Mouse (Mus musculus) megakaryocyte, adult 5-6 weeks (primary cell): ENCODE data around the gene Bcl7a. TPM values are rescaled to one million over a fixed set of nuclear protein-coding genes. Genes with fewer than 3 reads are reported as not detected.

Experiments used
- ATAC-seq: 2 replicates; pipeline ENCODE4 v1.8.0; 2016; ENCODE audit warnings: mild to moderate bottlenecking, inconsistent platforms; ENCODE audit not compliant: poor library complexity, severe bottlenecking
- total RNA-seq, 2 experiments: library from RNA; stranded (forward) in 1 of 2; stranded (reverse) in 1 of 2; fragments of 153-499, 151-499 nt in 1 of 2; fragments of 221-1000, 200-1000 nt in 1 of 2; gene quantifications; 2 replicates each; pipeline versions ENCODE4 v1.2.3 to v1.2.4; 2015 to 2017

The Bcl7a gene
- total RNA-seq, 2 experiments from 2014 or later, result 3.8 TPM

DNA sequence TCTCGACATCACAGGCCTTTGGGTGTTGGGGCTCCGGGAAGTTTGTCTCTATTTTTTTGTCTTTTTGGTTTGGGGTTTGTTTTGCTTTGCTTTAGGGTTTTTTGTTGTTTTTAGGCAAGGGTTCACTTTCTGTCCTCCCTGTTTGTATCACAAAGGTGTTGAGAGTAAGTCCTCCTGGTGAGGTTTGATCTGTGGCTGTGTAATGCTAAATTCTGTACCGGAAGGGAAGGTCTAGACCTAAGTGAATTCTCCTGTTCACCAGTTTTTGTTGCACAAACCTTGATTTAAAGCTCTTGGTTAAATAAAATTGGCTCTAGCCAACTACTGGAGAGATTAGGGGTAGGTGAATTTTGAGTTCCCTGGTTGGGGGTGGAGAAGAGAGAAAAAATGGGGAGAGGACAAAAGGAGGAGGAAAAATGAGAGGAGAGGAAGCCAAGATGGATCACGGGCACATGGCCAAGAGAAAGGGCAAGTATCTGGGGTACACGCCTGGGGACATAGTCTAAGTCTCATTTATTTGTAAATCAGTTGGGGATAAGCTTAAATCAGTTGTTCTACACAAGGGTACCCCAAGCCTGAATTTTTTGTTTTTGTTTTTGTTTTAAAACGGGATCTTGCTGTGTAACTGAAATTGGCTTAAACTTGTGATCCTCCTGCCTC is 32.3 kb downstream of the Bcl7a start:
- no peak for ATAC-seq

DNA sequence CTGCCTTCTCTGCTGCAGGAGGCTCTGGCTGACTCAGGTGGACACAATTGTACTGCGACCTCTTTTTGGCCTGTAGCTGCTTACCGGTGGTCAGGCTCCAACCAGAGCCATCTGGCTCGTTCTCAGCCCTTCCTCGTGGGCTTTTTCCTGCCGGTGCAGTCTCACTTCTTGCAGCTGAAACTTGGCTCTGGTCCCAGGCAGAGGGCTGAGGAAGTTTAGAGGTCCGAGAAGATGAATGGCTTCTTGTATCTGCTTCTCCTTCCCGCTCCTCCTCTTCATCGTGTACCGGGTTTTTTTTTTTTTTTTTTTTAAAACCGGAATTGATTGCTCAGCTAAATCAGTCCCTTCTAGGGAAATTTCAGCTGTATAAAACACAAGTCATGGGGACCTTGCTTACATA is 32.9 kb downstream of the Bcl7a start:
- peak; percentile 71 for ATAC-seq

DNA sequence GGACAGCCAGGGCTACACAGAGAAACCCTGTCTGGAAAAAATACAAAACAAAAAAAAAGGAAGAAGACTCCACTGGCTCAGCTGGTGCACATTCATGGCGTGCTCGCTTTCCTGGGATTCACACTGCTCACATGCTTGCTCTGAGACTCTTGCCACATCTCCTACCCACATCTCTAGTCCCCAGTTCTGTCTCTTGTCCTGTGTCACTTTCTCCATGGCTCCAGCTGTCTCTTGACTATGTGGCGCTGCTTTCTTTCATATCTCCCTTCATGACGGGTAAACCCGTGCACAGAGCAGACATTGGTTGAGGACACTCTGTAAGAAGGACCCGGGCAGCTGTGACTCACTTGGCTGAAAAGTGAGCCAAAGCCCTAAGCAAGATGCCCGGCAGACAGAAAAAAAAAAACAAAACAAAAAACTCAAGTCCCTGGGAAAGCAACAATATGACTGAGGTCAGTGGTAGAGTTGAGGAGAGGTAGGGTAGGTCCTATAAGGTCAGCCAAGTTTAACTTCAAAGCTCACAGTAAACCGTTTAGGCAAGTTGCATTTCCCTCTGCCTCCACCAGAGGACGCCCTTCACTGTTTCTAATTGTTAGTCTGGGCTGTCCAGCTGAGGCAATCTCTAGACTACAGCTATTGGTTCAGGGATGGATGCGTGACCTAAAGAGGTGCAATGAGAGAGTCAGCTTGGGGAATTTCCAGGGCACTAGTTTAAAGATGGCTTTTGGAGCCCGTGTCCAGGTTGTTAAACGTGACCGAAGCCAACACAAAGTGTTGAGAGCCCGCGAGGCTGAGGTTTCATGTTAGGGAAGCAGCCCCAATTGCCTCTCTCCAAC is 33.7 kb downstream of the Bcl7a start:
- peak; percentile 77 for ATAC-seq

DNA sequence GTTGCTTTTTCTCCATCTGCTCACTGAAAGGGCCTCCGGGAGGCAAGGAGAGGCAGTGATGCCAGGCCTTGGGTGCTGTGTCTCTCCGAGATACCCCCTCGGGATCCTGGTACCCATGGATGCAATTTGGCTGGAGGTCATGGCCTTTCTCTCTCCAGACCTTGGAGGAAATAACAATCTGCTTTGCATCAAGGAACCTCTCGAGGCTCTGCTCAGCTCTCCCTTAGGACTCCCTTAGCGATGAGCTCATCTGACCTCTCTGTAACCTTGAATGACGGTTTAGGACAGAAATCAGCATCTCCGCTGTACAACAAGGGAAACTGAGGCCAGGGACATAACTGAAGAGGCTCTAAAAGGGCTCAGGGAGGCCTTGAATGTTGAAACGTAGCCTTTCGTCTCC is 35.1 kb downstream of the Bcl7a start:
- no peak for ATAC-seq

DNA sequence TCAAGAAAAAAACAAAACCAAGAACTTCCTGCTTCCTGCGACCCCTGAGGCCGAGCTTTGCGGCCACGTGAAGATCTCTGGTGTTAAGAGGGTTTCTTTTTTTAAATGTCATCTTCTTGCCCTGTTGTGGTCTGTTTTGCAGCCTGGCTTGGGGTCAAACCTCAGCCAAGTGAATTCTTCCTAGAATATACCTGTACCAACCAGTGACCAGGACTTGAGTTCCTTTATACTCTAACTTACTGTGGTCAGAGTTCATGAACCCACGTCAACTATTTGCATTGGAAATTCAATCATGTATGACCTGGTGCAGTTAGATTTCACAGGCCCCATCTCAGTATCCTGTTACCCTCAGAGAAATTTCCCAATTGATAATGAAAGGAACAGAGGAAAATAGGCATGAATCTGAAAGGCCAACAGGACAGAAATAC is 35.9 kb downstream of the Bcl7a start:
- ATAC-seq, result no peak

DNA sequence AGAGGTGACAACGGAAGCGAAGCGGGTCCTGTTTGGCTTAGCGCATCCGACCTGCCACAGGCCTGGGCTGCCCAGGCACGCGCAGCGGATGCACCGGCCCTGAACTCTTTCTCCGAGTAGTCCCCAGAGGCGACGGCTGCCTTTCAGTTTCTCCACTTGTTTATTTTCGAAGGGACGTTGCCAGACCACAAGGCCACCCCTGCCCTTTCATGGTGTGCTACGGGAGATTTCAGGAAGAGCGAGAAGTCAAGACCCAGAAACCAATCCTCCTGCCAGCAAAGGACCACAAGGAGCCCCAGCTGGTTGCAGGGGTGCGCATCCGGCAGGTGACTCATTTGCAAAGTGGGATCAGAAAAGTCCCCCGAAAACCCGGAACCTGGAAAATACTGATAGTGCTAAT is 38.3 kb downstream of the Bcl7a start:
- peak; percentile 41 for ATAC-seq

DNA sequence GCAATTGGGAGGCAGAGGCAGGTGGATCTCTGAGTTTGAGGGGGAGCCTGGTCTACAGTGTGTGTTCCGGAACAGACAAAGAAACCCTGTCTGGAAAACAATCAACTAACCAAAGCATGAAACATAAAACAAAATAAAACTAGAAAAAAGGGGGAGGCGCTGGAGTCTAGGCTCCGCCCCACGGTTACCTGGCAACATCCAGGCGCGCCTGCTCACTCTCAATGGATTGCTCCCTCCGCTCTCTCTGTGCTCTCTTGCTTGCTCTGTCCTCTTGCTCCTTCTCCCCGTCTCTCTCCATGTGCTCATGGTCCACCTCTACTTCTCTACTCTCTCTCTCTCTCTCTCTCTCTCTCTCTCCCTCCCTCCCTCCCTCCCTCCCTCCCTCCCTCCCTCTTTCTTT is 39.1 kb downstream of the Bcl7a start:
- ATAC-seq, result no peak

DNA sequence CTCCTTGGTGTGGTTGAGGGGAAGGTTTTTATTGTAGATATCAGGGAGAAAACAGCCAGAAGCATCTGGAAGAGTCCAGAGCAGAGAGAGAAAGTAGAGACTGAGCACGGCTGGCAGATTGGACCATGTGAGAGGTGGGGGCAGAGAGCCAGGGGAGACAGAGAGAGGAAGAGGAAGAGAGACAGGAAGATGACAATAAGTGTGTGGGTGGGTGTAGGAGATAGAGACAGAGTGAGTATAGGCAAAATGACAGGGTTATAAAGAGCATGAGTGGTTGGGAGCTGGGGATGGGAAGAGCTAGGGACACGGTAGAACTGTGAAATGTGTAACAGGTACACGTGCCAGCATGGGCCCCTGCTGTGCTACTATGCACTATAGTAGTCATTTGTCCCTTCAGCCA is 44.8 kb downstream of the Bcl7a start:
- no peak for ATAC-seq

DNA sequence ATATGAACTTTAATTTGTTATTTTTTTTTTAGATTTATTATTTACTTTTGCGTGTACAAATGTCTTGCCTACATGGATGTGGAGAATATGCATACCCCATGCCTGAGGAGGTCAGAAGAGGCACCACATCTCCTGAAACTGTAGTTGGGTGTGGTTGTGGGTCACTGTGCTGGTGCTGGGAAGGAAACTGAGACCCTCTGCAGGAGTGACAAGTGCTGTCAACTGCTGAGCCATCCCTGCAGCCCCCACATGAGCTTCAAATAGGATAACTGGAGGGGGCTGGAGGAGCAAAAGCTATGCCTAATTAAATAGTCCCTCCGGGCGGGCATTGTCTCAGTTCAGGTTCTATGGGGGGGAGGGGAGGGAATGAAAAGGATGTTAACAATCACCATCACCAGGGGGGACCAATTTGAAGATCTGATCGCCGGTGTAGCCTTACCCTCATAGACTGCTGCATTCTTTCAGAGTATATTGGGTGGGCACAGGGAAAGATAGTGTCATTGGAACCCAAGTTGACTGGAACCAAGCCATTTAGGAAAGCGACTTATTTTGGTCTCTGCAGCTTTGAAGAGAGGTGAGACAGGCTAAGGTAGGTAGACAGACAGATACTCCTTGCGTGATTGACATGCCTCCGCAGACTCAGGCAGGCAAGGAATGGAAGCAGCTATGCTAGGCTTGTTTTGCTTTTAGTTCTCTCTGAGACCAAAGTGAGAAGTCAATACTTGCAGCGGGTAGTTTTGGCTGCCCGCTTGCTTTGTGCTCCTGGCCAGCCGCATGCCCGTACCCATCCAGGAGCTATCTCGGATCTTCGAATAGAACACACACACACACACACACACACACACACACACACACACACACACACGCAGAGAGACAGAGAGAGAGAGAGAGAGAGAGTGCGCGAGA is 47.2 kb downstream of the Bcl7a start:
- no peak for ATAC-seq

DNA sequence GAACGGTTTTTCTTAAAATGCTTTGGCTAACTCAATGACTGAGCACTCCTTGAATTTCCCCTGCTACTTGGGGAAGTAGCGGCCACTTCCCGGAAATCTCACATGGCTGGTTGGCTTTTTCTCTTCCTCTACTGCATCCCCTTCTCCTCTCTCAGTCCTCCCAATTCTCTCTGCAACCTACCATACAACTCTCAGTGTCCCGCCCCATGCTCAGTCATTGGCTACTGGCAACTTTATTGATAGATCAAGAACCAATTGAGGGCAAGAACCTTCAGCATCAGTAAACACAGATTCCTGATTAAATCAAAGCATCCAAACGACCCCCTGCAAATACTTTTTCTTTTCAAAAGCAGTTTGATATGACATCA is 47.8 kb downstream of the Bcl7a start:
- no peak for ATAC-seq

DNA sequence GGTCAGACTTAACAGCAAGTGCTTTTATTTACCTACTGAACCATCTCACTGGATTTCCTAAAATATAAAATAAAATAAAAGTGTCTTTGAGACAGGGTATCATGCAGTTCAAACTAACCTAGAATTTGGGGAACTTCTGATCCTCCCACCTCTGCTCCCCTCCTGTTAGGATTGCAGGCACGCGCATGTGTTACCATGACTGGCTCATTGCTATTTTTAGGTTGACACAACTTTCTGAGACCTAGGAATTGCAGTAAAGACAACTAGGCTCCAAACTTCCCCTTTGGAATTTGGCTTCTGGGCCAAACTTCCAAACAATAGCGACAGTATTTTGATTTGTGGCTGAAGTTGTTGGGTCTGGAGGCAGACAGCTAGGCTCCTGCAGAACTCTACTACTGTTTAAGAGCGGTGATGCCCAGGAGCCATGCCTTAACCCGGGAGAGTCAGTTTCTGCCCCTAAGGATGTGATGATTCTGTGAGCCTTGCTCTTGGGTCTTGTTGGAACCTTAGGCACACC is 50.2 kb downstream of the Bcl7a start:
- no peak for ATAC-seq

DNA sequence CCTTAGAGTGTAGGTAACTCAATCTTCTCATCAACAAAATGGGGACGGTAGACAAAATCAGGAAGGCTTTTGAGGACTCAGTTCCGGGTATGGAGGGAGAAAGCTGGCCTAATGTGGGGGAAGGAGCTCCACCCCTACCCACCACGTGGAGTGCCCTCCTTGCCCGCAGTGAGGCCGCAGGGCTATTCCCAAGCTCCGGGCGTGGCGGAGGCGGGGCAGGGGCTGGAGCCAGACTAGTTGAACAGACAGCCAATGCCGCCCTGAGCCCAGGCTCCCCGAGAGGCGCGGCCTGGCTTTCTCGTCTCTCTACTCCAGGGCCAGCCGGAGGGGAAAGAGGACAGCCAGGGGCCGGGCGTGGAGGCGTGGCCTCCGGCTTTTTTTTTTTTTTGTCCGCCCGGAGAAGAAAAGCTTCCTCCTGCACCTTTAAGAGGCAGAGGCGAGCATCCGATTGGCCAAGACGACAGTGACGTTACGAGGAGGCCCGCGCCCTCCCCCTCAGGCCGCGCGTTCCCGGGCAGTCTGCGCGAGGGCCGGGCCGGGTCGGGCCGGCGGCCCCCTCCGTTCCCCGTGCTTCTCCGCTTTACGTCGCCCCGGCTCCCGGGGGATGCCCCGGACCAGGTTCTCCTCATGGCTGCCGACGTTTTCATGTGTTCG is 50.8 kb downstream of the Bcl7a start, which contains the start of gene Mlxip:
Gene Mlxip, plus strand, starts transcription at position 496 of the 654 bp plus-strand sequence.
- ATAC-seq, result peak; percentile 84

DNA sequence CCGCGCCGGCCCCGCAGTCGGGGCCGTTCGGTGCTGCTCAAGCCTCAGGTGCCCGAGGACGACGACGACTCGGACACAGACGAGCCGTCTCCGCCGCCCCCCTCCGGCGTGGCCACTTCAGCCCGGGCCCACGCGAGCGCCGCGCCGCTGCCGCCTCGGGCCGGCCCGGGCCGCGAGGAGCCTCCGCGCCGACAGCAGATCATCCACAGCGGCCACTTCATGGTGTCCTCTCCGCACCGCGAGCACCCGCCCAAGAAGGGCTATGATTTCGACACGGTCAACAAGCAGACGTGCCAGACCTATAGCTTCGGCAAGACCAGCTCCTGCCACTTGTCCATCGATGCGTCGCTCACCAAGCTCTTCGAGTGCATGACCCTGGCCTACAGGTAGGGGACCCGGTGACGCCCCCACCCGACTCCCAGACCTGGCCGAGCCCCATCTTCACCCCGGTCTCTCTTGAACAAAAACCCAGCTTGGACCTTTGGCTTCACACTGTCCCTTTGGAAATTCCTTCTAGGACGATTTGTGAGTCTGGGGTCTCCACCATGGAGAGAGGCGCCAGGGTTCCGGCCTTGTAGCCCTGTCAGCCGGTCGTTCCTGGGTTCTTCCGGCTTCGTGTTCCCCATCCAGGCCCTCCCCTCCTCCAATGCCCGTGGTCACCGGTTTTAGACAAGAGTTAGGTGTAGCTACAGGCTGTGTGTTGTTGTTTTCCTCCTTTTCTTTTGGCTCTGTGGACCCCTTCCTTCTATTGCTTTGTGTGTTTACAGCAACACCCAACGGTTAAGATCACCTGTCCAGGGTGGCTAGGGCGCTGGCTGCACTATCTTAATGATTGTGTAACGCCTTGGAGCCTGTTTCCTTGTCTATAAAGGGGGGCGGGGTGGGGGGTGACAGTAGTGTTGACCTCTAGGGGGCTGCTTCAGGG is 51.6 kb downstream of the Bcl7a start:
- peak; percentile 28 for ATAC-seq

DNA sequence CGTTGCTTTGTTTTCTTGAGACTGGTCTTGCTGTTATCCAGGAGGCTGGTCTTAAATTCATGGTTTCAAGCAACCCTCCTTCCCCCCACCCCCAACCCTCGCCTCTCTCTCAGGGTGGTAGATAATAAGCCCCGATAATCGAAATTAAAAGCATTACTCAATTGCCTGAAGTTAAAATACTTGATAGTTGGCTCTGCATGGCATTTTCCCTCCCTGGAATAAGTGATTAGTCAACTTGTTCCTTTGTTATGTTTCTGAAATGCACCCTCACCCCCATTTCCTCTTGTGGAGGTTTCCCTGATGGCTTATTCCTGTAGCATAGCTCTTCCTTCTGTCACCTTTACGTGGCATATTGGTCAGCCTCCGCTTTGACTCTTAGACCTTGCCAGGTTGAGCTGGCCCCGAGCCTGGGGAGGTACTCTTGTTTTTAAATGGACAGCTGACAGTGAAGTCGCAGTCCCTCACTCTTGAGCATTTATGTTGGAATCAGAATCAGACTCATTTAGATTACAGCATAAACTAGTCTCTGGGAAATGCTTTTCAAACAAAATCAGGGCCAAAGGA is 53.3 kb downstream of the Bcl7a start:
- no peak for ATAC-seq

DNA sequence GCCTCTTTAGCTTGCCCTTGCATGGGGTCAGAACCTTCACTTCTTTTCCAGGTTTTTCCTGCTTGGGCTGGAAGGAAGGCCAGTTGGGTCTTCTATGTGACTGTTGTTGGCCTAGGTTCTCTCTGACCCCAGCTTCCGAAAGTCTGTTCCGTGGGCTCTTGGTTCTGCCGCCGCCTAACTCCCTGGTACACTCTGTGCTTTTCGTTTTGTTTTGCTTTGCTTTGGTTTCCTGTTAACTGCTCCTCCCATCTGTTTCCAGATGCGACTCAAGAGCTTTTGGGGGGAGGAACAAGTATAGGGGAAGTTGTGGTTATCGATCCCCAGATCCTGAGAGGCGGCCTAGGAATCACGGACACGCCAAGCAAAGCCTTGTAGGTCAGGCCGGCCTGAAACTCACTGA is 54.2 kb downstream of the Bcl7a start:
- ATAC-seq, result peak; percentile 4; the same call in 1 of the 2 replicates

DNA sequence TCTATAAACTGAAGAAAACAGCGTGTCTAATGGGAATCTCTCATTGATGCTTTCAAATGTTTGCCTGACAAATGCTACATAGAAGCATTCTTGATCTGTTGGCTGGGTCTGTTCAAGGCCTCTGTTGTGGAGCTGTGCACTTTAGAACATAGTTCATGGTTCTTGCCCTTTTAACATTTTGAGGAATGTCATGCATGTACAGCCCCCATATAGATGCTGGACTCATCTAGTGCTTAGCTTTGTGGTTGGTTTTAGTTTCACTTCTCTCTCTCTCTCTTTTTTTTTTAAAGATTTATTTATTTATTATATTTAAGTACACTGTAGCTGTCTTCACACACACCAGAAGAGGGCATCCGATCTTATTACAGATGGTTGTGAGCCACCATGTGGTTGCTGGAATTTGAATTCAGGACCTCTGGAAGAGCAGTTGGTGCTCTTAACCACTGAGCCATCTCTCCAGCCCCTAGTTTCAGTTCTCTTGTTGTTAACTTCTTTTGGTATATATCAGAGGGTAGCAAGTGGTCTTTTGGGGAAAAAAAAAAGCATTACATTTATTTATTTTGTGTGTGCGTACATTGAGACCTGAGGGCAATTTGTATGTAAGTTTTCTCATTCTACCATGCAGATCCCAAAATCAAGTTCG is 55.3 kb downstream of the Bcl7a start:
- ATAC-seq, result no peak

DNA sequence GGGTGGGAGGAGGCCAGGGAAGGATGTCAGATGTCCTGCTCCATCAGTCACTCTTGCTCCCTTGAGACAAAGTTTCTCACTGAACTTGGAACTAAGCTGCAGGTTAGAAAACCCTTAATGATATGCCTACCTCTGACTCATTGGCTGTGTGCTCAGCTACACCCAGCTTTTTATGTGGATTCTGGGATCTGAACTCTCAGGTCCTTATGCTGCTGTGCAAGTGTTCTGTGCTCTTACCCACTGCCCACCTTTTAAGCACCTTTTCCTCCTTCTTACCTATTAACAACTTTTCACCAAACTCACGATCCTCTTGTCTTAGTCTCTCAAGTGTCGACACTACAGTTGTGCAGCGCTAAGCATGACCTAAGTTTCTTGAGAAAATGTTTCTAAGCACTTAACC is 60.8 kb downstream of the Bcl7a start:
- no peak for ATAC-seq

DNA sequence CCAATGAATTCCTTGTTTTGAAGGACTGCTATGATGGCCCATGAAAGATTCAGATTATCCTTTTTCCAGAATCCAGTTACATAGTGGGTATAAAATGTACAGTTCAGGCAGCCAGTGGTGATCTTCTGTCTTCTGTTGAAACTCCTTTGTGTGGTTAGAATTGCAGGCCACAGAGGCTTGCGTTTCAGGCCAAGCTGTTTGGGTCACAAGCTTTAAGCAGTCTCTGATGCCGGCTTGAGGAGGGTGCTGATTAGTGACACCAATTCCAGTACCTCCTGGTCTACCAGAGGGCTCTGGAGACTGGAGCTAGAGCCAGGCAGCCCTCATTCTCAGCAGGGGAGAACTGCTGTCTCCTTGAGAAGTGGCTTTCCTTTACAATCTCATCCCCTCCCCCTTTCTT is 63.3 kb downstream of the Bcl7a start:
- ATAC-seq, result no peak

DNA sequence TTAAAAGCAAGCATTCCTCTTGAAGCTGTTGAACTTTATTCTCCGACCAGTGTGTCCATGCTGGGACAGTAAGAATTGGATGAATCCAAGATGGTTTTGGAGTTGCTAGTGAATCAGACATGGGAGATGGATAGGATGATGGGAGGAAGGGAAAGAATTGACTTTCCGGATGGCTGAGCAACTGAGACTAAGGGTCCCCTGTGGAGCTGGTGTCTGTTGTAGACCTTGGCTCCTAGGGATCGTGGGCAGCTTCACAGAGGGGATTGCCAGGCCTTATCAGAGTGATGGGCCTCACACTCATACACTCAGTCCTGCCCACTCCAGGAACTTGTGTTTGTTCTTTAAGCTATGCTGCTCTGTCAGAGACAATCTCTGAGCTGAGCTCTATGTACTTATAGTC is 64.5 kb downstream of the Bcl7a start:
- ATAC-seq, result no peak
